Mouse (Mus musculus) thymus, postnatal 36 days (tissue): ENCODE measurements around the gene Dll3.
A peak's percentile ranks its signal among the peaks of the same experiment; 100 is the strongest.

Experiments
- DNase-seq, 2 experiments: peaks; one replicate each; pipeline ENCODE4 v3.0.0; 2022; ENCODE audit warnings: mixed read lengths in 2 of 2

Gene Dll3

DNA sequence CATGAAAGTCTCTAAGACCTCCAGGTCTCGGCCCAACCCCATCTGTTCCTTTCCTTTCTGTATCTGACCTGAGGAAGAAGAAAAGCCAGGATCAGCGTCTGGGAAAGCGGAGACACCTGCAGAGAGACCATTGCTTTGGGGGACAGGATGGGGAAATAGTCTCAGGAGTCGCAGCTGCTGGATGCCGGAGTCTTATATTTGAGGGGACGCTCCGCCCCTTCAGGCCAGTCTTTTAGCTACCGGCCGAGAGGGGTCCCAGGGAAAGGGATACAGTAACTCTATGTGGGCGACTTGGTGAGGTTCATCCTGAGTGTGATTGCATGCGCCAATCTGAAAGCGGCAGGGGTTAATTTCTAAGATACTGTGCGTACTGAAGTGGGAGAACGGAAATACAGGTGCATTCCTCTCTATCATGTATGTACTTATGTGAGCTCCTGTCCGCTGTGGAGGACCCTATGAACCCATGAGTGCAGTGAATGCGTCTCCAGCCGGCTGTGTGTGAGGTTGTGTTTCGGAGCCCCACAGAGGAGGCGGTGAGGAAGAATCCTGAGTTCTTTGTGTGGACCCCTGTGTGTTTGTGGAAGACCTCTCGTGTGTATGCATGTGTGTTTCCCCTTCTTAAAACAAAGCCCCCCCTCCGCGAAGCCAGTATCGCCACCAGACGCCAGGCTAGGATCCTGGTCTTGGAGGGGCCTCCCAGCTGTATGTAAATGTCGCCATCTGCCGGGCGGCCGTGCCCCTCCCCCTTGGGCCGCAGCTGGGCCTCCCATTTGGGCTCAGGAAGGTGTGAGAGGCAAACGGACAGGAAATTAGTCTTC, at the start of gene Dll3:
Gene Dll3, minus strand, starts transcription at position 623 of the 818 bp plus-strand sequence.
- DNase-seq: peak; percentile 58 to 68

DNA sequence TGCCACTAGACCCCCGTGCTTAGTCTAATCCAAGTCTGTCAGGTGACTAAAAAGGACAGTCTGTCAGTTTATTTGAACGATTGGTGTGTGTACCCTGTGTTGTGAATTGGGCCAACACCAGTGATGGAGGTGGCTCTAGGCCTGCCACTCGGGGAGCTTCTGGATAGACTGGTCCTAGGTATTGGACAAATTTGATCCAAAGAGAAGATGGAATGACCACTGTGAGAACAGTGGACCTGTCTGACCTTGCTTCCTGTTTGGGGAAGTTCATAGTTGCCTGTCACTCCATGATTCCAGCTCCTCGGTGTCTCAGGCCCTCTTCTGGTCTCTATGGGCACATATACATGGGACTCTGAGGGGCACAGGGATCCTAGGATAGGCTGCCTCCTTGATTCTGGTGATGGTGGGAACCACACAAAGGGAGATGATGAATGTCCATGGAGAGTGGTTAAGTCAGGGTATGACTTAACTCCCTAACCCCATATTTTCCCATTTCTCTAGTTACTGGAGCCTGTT, 49.7 kb upstream of the Dll3 start:
- no peak for DNase-seq

DNA sequence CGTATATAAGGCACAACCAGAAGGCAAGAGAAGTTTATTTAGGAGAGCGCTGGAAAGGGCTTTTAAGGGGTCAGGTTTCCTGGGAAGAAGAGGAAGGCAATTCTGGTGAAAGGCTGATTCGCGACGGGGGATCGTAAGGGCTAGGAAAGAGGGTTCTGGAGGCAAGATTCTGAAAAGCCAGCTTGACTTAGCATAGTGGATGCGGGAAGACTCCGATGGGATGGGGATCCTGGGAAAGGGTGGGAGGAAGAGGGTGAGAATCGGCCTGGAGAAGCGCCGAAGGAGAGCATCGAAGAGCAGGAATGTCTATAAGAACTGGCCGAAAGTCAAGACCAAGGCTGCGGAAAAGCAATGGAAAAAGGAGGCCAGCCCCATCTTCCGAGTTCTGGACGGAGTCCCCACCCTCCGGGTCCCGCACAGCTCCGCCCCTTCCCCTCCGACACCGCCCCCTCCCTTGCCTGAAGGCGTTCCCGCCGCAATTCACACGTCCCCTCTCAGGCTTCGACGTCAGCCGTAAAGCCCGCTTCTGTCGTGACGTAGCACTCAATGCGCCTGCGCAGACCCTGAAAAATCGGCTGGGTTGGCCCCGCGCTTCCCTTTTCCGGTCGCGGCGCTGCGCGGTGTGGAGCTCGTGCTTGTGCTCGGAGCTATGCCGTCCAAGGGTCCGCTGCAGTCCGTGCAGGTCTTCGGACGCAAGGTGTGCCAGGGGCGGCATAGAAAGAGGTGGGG, 48.3 kb upstream of the Dll3 start, which contains the start of gene Rps16:
Gene Rps16, plus strand, starts transcription at position 498 of the 729 bp plus-strand sequence.
- peak; percentile 99 for DNase-seq

DNA sequence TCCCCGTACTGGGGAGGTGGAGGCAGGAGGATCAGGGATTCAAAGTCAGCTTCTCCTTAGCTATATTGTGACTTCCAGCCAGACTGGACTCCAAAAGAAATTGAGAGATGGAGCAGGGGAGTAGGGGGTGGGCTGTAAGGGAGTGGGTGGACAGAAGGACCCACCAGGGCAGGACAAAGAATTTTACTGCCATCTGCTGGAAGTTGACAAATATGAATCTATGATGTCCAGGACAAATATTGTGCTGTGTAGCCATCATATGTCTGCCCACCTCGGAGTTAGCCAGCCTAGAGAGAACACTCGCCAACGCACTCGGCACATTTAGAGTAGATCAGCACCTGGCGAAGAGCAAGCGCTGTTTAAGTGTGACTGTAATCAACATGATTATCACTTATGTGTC, 46.6 kb upstream of the Dll3 start:
- DNase-seq: no peak

DNA sequence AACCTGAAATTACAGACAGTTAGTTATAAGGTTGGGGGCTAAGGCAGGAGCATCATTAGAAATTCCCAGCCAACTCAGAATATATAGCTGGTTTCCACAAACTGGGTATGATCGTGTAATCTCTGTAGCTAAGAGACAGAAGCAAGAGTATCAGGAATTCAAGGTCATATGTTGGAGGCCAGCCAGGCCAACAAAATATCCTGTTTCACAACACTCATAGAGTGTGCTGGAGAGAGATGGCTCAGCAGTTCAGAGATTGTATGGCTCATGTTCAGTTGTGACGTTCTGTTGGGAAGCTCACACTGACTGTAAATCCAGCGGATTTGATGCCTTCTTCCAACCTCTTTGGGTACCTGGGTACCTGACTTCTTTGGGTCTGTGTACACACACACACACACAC, 45.7 kb upstream of the Dll3 start:
- DNase-seq: no peak

DNA sequence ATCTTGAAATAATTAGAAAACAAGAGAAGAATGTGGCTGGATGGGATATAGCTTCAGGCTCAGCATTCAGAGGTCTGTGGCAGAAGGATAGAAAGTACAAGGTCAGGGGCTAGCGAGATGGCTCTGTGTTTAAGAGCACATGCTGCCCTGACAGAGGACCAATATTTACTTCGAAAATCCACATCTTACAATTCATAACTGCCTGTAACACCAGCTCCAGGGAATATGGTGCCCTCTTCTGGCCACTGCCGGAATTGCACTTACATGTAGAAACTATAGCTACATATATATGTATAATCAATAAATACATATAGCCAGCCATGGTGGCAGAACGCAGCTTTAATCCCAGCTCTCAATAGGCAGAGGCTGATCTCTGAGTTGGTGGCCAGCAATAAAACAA, 42.6 kb upstream of the Dll3 start:
- peak; percentile 52 to 66 for DNase-seq

DNA sequence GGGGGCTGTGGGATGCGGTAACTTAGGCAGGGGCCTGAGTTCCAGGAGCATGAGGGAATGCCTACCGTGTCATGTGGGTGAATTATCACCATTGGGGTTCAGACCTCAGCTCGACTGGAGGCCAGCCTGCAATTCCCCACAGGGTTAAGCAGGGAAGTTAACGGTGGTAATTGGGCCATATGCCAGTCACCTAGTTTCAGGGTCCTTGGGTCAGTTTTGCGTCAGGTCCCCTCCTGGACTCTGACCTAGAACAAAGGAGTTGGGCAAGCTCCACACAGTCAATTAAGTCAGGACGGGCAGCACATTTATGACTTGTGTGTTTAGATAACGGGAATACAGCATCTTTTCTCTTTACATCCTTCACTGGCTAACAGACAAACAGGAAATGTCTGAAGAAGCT, 39.3 kb upstream of the Dll3 start:
- no peak for DNase-seq

DNA sequence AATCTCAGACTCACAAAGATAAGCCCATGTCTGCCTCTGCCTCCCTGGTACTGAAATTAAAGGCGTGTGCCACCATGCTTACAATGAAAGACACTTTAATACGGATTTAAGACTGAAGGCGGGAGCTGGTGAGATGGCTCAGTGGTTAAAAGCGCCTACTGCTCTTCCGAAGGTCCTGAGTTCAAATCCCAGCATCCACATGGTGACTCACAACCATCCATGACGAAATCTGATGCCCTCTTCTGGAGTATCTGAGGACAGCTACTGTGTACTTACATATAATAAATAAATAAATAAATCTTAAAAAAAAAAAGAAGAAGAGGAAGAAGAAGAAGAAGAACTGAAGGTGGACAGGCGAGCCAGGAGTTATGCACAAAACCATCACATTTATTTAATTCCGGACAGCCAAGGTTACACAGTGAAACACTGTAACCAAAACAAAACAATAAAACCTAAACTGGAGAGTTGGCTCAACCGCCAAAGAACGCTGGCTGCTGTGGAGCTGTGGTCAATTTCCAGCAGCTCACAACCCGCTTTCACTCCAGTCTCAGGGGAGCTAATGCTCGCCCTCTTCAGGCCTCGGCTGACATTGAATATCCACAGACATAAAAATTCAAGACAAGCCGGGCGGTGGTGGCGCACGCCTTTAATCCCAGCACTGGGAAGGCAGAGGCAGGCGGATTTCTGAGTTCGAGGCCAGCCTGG, 37.3 kb upstream of the Dll3 start:
- peak; percentile 50 to 59 for DNase-seq

DNA sequence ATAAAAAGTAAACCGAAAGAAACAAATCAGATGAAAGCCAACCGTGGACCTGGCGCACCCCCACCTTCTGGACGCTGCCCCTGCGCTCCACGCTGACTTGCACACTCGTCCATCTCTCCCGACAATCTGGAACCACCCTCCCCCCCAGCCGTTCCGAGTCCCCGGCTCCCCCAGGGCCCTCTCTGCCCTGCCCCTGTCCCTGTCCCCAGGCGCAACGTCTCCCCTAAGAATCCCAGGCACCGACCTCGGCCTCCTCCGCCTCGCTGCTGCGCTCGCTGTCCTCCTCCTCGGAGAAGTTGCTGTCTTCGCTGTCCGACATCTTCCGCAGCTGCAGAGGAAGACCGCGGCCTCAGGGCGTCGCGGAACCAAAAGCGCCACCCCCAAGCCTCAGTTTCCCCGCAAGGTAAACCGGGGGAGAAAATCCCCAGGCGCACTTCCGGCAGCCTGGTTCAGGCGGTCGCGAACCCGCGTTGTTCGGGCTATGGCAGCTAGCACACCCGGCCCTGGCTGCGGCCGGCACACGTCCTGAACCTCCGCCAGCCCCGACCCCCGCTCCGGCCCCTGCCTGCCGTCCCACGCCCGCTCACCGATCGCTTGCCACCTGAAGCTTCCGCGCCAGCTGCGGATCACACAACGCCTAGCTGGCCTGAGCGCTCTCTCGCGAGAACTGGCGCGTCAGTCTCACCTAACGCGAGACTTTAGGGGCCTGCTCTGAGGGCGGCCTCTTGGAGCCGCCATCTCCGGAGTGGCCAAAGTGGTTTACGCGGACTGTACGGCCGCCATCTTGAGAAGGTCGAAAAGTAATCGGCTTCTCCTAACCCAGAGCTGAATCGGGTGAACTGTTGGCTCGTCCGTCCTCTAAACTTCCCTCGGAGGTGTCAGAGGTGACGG, 36.3 kb upstream of the Dll3 start, which contains the start of gene Supt5:
Gene Supt5, minus strand, starts transcription at position 639 of the 891 bp plus-strand sequence.
- DNase-seq: peak; percentile 96 to 98

DNA sequence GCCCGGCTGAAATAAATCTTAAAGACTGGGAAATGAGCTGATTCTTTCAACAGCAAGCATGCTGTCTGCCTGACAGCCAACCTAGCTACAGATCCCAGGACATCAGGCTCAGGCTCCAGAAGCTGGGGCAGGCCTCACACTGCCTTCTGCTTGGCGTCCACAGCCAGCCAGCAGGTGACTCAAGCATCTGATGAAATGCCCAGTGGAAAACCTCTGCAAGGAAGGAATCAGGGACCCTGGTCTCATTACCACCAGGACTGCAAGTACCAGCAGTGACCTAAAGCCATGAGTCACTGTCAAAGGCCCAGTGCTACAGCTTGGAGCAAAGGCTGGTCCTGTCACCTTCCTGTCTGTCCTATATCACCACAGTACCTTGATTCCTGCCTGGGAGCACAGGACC, 33.4 kb upstream of the Dll3 start:
- DNase-seq: no peak

DNA sequence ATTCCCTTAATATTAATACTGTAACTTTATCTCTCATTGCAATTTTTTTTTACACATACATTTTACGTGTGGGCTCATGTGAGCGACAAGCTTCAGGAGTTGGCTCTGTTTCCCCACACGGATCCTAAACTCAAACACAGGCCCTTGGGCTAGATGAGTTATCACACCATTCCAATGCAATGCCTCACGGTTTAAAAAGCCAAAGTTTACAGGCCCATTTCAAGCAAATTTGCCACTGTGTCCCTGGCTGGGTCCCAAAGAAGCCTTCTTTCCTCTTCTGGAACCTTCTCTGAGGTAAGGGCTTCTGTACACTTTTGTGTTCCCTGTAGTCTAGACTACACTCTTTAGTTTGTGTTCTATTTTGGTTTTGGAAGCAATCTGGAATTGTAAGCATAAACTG, 32.5 kb upstream of the Dll3 start:
- no peak for DNase-seq

DNA sequence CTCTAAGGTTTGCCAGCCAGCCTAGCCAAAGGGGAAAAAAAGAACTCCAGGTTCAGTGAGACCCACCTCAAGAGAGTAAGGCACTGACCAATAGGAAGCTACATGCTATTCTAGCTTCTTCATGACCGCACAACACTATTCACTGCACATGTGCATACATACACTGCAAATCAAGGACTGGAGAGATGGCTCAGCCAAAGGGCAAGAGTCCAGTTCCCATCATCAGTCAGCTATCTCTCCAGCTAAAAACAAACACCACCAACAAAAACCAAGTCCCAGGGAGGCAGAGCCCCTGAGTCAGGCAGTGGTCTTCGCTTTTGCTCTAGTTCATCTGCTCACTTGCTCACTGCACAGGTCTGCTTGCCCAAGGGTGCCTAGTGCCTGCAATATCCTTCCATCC, 26.2 kb upstream of the Dll3 start:
- DNase-seq: no peak

DNA sequence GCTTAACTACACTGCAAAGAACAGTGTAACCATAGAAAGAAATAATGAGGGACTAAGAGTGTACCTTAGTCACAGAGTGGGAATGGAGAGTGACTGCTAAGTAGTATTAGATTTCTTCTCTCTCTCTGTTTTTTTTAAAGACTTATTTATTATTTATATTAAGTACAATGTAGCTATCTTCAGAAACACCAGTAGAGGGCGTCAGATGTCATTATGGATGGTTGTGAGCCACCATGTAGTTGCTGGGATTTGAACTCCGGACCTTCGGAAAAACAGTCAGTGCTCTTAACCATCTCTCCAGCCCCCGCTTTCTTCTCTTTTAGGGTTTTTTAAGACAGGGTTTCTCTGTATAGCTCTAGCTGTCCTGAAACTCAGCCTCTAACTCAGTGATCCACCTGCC, 24.4 kb upstream of the Dll3 start:
- no peak for DNase-seq

DNA sequence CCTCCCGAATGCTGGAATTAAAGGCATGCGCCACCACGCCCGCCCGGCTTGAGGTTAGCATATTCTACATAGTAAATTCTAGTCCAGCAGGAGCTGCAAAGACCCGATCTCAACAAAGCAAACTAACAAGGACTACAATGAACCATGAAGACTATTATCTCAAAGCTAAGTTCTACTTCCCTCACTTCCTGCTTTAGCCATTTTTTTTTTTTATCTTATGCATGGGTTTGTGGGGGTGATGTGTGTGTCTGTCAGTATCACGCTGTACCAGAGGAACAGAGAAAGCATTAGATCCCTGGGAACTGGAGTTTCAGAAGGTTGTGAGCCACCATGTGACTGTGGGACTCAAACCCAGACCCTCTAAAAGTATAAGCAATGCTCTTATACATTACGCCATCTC, 23.3 kb upstream of the Dll3 start:
- no peak for DNase-seq

DNA sequence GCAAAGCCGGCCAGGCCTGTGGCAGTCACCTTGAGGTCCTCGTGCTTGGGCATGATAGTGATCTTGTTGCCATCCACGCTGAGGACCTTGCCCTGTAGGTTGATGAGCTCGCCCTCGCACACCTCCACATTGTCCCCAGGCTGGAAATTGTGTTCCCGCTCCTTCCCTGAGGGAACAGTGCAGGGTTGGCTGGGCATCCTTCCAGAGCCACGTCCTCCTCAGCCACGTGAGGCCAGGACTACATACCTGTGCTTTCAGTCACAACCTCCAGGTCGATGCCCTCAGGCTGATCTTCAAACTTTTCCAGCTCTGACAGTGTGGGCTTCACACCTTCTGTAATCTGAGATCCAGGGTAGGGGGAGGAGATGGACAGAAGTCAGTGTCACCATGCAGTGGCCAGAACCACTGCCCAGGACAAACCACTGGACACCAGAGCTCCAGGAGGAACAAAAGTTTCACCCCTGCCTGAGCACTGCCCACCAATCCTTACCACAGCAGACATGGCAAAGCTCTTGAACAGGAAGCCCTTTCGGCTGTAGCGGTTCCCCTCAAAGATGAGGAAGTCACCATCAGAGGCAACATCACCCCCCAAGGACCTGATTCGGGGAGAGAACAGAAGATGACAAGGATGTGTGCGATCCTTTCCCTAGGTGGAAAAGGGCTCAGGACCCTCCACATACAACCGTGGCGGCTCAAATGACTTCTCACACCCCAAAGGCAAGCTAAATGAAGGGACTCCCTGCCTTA, 20.1 kb upstream of the Dll3 start:
- no peak for DNase-seq

DNA sequence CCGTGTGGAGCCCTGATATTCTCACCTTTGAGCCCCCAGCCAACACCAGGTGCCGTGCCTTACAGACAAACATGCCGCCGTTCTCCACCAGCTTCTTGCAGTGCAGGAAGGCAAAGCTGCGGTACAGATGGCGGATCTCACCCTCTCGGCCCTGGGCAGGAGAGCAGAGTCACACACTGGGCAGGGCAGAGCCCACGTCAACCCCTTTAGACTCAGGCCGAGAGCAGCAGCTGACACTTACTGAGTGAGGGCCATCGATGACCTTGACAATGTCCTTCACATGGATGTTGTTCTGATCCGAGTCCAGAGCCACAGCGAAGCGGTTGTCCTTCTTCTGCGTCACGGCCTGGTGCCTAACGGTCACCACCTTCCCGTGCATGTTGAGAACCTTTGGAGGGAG, 16.7 kb upstream of the Dll3 start:
- no peak for DNase-seq

DNA sequence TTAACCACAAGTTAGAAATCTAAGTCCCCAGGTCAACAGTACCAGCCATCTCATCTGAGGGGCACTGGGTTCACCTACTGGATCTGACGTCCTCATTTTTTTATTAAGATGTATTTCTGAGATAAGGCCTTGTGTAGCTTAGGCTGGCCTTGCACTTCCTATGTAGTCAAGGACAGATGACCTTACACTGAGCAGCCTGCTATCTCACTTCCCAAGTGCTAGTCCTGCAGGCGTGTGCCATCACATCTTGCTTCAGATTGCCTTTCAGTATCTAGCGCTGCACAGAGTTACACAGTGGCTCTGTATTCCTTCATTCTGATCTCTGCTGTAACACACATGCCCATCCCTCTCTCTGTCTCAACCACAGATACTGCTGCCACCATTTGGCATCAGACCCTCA, 16.0 kb upstream of the Dll3 start:
- DNase-seq: no peak

DNA sequence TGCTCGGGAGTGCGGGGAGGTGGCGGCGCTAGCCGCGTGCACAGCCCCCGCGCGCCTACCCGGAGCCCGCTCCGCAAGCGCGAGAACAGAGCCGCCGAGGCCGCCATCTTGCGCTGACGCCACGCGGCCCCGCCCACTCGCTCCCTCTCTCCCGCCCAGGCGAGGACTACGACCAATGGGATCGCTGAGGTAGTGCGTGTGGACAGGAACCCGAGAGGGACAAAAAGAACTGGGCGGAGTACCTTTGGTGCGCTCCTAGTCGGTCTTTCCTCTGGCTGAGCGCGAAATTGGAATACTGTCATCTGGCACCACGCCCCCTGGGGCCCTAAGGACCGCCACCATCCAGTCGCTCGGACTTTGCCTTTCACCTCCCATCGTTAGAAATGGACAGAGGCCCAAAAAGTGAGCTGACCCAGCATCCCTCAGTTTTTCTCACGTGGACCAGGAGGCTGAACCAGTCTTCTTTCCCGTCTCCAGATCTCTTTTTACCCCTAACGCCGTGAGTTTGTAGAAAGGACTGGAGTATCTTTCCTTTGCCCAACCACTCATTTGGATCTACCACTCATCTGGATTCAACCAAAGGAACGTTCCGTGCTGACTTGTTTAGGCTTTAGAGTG, 10.0 kb upstream of the Dll3 start, which contains the start of gene Timm50:
Gene Timm50, minus strand, starts transcription at position 147 of the 618 bp plus-strand sequence.
- DNase-seq: peak; percentile 96

DNA sequence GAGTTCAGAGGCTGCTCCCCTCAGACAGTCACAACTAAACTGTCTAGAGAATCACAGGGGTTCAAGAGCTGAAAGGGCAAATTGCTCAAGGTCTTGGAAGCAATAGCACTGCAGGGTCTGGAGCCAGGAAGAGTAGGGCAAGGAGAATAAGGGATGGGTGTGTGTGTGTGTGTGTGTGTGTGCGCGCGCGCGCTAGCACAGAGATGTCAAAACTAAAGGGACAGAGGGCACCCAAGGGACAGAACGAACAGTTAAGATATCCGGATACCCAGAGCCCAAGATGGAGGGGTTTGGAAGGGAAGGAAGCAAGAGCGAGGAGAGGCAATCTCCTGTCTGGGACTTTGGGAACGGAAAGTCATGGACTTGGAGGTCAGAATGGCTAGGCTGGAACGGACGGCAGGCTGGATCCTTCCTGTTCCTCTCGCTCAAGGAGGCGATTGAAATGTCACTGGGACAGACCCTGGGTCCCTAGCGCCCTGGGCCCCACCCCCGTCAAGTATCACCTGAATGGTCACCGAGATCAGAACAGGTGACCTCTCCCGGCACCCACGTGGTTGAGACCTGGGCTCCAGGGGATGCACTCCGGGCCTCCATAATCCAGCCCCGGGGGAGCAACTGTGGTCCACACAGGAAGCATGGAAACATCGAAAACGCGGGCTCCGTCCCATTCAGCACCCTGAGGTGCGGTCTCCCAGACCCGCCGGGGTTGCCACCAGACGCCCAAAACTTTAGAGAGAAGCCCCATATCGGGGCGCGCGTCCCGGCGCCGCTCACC, 9.3 kb upstream of the Dll3 start:
- DNase-seq: no peak

DNA sequence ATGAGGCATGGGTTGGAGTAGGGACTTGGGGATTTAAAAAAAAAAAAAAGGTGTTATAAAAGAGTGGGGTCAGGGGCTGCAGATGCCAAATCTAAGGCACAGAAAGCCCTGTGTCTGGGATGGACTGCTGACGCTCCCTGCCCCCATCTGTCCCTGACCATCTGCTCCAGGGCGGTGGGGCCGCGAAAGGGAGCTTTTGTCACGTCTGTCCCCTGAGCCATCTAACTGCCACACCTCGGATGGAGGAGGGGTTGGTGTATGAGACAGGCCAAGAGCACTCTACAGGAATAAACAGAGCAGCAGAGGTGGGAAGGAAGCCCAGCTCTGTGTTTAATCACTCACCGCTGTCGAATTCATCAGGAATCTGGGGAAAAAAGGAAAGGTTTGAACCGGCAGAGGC, 7.7 kb upstream of the Dll3 start:
- no peak for DNase-seq
